Comparison of ENCODE assay signal across 22 mouse cellular contexts in genomic region chr13:31396216-31396910, GRCm38 (mm10).
DNase-seq lines count a peak whose midpoint lies in the region; ATAC-seq and TF ChIP-seq lines count a peak whose summit lies in the region.
"Had no signal": no experiment of that assay in that cellular context is flagged by ENCODE, and none has a peak within 500 bp of the region (broad histone marks: within the 10 kb centered on the region; RNA-seq: fewer than 3 reads in every experiment).

No protein-coding gene starts in this region.

- WGBS in hindbrain, postnatal 0 days: 74% methylated on average over 5 of the region's 5 CpGs
- 73% methylated on average over 5 of the region's 5 CpGs for whole genome bisulfite sequencing in hindbrain, embryonic 14.5 days
- WGBS in embryonic facial prominence, embryonic 11.5 days: 64% methylated on average over 5 of the region's 5 CpGs
- WGBS in midbrain, postnatal 0 days: 83% methylated on average over 5 of the region's 5 CpGs
- WGBS in intestine, postnatal 0 days: 50% methylated on average over 5 of the region's 5 CpGs
- WGBS in kidney, embryonic 14.5 days: 82% methylated on average over 5 of the region's 5 CpGs

- H3K9me3 ChIP-seq in hindbrain, postnatal 0 days (ENCODE audit: low read length): no peaks in the 10 kb centered on the region
- no peaks in the 10 kb centered on the region for H3K9me3 ChIP-seq in hindbrain, embryonic 14.5 days (ENCODE audit: control insufficient read depth, low read length)
- no peaks in the 10 kb centered on the region for H3K9me3 ChIP-seq in embryonic facial prominence, embryonic 11.5 days (replicated peaks; ENCODE audit: control insufficient read depth, low read length)
- H3K9me3 ChIP-seq in midbrain, postnatal 0 days (ENCODE audit: low read length): no peaks in the 10 kb centered on the region
- no peaks in the 10 kb centered on the region for H3K9me3 ChIP-seq in intestine, postnatal 0 days (ENCODE audit: control insufficient read depth)
- no peaks in the 10 kb centered on the region for H3K9me3 ChIP-seq in kidney, embryonic 14.5 days (ENCODE audit: control insufficient read depth, low read length)
- H3K9me3 ChIP-seq: forebrain, embryonic 10.5 days; megakaryocyte, embryonic 14.5 days; neural tube, embryonic 13.5 days had no signal

- no peak overlapping the region for H3K9ac ChIP-seq in hindbrain, postnatal 0 days (replicated peaks; ENCODE audit: low read length)
- H3K9ac ChIP-seq in hindbrain, embryonic 14.5 days: no peak overlapping the region
- H3K9ac ChIP-seq in embryonic facial prominence, embryonic 11.5 days (replicated peaks; ENCODE audit: low read length): no peak overlapping the region
- no peak overlapping the region for H3K9ac ChIP-seq in midbrain, postnatal 0 days (replicated peaks; ENCODE audit: low read length, poor library complexity, severe bottlenecking)
- H3K9ac ChIP-seq in intestine, postnatal 0 days (ENCODE audit: low read depth, low read length): no peak overlapping the region
- H3K9ac ChIP-seq in kidney, embryonic 14.5 days (ENCODE audit: low read depth, low read length): no peak overlapping the region
- H3K9ac ChIP-seq: neural tube, embryonic 13.5 days had no signal

- no peak overlapping the region for H3K4me2 ChIP-seq in hindbrain, postnatal 0 days (ENCODE audit: low read depth, low read length)
- no peak overlapping the region for H3K4me2 ChIP-seq in hindbrain, embryonic 14.5 days (replicated peaks)
- H3K4me2 ChIP-seq in embryonic facial prominence, embryonic 11.5 days (ENCODE audit: low read depth, low read length): no peak overlapping the region
- no peak overlapping the region for H3K4me2 ChIP-seq in midbrain, postnatal 0 days (ENCODE audit: low read depth, low read length, poor library complexity, severe bottlenecking)
- H3K4me2 ChIP-seq in intestine, postnatal 0 days (replicated peaks; ENCODE audit: low read depth): no peak overlapping the region
- no peak overlapping the region for H3K4me2 ChIP-seq in kidney, embryonic 14.5 days (replicated peaks; ENCODE audit: low read depth, low read length)
- H3K4me2 ChIP-seq: liver, embryonic 11.5 days; neural tube, embryonic 13.5 days had no signal

- no peaks in the 10 kb centered on the region for H3K4me1 ChIP-seq in hindbrain, postnatal 0 days (ENCODE audit: insufficient read depth, low read length)
- no peaks in the 10 kb centered on the region for H3K4me1 ChIP-seq in hindbrain, embryonic 14.5 days (replicated peaks; ENCODE audit: control insufficient read depth, insufficient read depth, low read length)
- H3K4me1 ChIP-seq in embryonic facial prominence, embryonic 11.5 days (ENCODE audit: control insufficient read depth, insufficient read depth, low read length): no peaks in the 10 kb centered on the region
- H3K4me1 ChIP-seq in midbrain, postnatal 0 days (ENCODE audit: insufficient read depth, low read length): no peaks in the 10 kb centered on the region
- H3K4me1 ChIP-seq in intestine, postnatal 0 days (replicated peaks; ENCODE audit: control insufficient read depth, insufficient read depth, low read length): no peaks in the 10 kb centered on the region
- no peaks in the 10 kb centered on the region for H3K4me1 ChIP-seq in kidney, embryonic 14.5 days (ENCODE audit: control insufficient read depth, insufficient read depth, low read length)
- H3K4me1 ChIP-seq: megakaryocyte, embryonic 14.5 days; neural tube, embryonic 13.5 days had no signal

- TF ChIP-seq CTCF in hindbrain, postnatal 0 days (IDR thresholded peaks at IDR 0.05; ENCODE audit: low read depth): no peak
- no peak for TF ChIP-seq CTCF in midbrain, postnatal 0 days (IDR thresholded peaks at IDR 0.05)
- no peak for TF ChIP-seq CTCF in intestine, postnatal 0 days (IDR thresholded peaks at IDR 0.05; ENCODE audit: low read depth)

- DNase-seq in hindbrain, postnatal 0 days (ENCODE audit: low spot score): peak; percentile 7
- no peak for DNase-seq in hindbrain, embryonic 14.5 days (ENCODE audit: low spot score)
- peak; percentile 41 for DNase-seq in embryo, embryonic 10.5 days (ENCODE audit: low spot score)
- peak; percentile 23 for DNase-seq in embryonic facial prominence, embryonic 11.5 days (ENCODE audit: low spot score)
- peak; percentile 4 for DNase-seq in midbrain, postnatal 0 days (ENCODE audit: low spot score)
- DNase-seq in cerebellum, postnatal 10 days: no peak
- DNase-seq: adrenal gland, adult 2 months; cerebellum, adult 11 months; cerebellum, adult 9-11 months; gastrocnemius, postnatal 36 days; heart, postnatal 36 days; kidney, adult 18-20 months; kidney, postnatal 10 days; lung, adult 18-20 months; lung, postnatal 10 days had no signal

- peak; percentile 67; the same call in 1 of the 2 replicates for ATAC-seq in hindbrain, postnatal 0 days
- no peak; the same call in 1 of the 2 replicates for ATAC-seq in hindbrain, embryonic 14.5 days (ENCODE audit: low FRiP score)
- ATAC-seq in embryonic facial prominence, embryonic 11.5 days (replicated peaks; ENCODE audit: insufficient number of reproducible peaks, low FRiP score, low TSS enrichment, low read depth): no peak
- ATAC-seq in midbrain, postnatal 0 days (ENCODE audit: low FRiP score): peak; percentile 72
- no peak for ATAC-seq in intestine, postnatal 0 days
- no peak for ATAC-seq in kidney, embryonic 14.5 days (ENCODE audit: low FRiP score, low TSS enrichment)

- no peak overlapping the region for H3K4me3 ChIP-seq in hindbrain, postnatal 0 days (ENCODE audit: low read length)
- no peak overlapping the region for H3K4me3 ChIP-seq in hindbrain, embryonic 14.5 days (replicated peaks; ENCODE audit: low read length)
- H3K4me3 ChIP-seq in embryonic facial prominence, embryonic 11.5 days (ENCODE audit: low read depth, low read length): no peak overlapping the region
- no peak overlapping the region for H3K4me3 ChIP-seq in midbrain, postnatal 0 days (ENCODE audit: low read depth, low read length)
- H3K4me3 ChIP-seq in intestine, postnatal 0 days (ENCODE audit: low read depth, low read length): no peak overlapping the region
- no peak overlapping the region for H3K4me3 ChIP-seq in kidney, embryonic 14.5 days (ENCODE audit: low read length)
- H3K4me3 ChIP-seq: forebrain, embryonic 10.5 days; megakaryocyte, embryonic 14.5 days; neural tube, embryonic 13.5 days had no signal

- no peaks in the 10 kb centered on the region for H3K36me3 ChIP-seq in hindbrain, postnatal 0 days (ENCODE audit: insufficient read depth, low read length)
- H3K36me3 ChIP-seq in hindbrain, embryonic 14.5 days (replicated peaks; ENCODE audit: control insufficient read depth, insufficient read depth): no peaks in the 10 kb centered on the region
- H3K36me3 ChIP-seq in embryonic facial prominence, embryonic 11.5 days (replicated peaks; ENCODE audit: control insufficient read depth, insufficient read depth, low read depth, low read length): no peaks in the 10 kb centered on the region
- no peaks in the 10 kb centered on the region for H3K36me3 ChIP-seq in midbrain, postnatal 0 days (ENCODE audit: insufficient read depth, low read length)
- H3K36me3 ChIP-seq in intestine, postnatal 0 days (ENCODE audit: control insufficient read depth, insufficient read depth): no peaks in the 10 kb centered on the region
- H3K36me3 ChIP-seq in kidney, embryonic 14.5 days (ENCODE audit: control insufficient read depth, insufficient read depth, low read length): no peaks in the 10 kb centered on the region
- H3K36me3 ChIP-seq: forebrain, embryonic 10.5 days; neural tube, embryonic 13.5 days had no signal

- H3K27ac ChIP-seq in hindbrain, postnatal 0 days: no peak overlapping the region
- no peak overlapping the region for H3K27ac ChIP-seq in hindbrain, embryonic 14.5 days
- H3K27ac ChIP-seq in embryonic facial prominence, embryonic 11.5 days (replicated peaks; ENCODE audit: low read depth, low read length): no peak overlapping the region
- no peak overlapping the region for H3K27ac ChIP-seq in midbrain, postnatal 0 days (ENCODE audit: low read depth, low read length)
- H3K27ac ChIP-seq in intestine, postnatal 0 days (ENCODE audit: low read depth, low read length): no peak overlapping the region
- no peak overlapping the region for H3K27ac ChIP-seq in kidney, embryonic 14.5 days (ENCODE audit: low read depth, low read length)
- H3K27ac ChIP-seq: forebrain, embryonic 10.5 days; neural tube, embryonic 13.5 days; stomach, postnatal 0 days had no signal

- no peaks in the 10 kb centered on the region for H3K27me3 ChIP-seq in hindbrain, postnatal 0 days (ENCODE audit: insufficient read depth, low read length)
- H3K27me3 ChIP-seq in hindbrain, embryonic 14.5 days (ENCODE audit: control insufficient read depth, insufficient read depth, low read length): no peaks in the 10 kb centered on the region
- H3K27me3 ChIP-seq in embryonic facial prominence, embryonic 11.5 days (ENCODE audit: control insufficient read depth, insufficient read depth, low read length): no peaks in the 10 kb centered on the region
- no peaks in the 10 kb centered on the region for H3K27me3 ChIP-seq in midbrain, postnatal 0 days (ENCODE audit: insufficient read depth, low read length)
- no peaks in the 10 kb centered on the region for H3K27me3 ChIP-seq in intestine, postnatal 0 days (replicated peaks; ENCODE audit: control insufficient read depth, insufficient read depth, low read length)
- no peaks in the 10 kb centered on the region for H3K27me3 ChIP-seq in kidney, embryonic 14.5 days (ENCODE audit: control insufficient read depth, insufficient read depth, low read length)
- H3K27me3 ChIP-seq: megakaryocyte, embryonic 14.5 days; neural tube, embryonic 13.5 days had no signal

Comparison
In these comparisons a context has a peak if more than half of its experiments do, and no peak if none do; other contexts are left out.
1. ATAC-seq: peak in hindbrain, postnatal 0 days (single experiment) and midbrain, postnatal 0 days (single experiment); none in hindbrain, embryonic 14.5 days (single experiment), embryonic facial prominence, embryonic 11.5 days (single experiment), intestine, postnatal 0 days (single experiment) and kidney, embryonic 14.5 days (single experiment).
2. DNase-seq: peak in hindbrain, postnatal 0 days (single experiment), embryo, embryonic 10.5 days (single experiment), embryonic facial prominence, embryonic 11.5 days (single experiment) and midbrain, postnatal 0 days (single experiment); none in hindbrain, embryonic 14.5 days (single experiment) and cerebellum, postnatal 10 days (0 of 2).